Mouse (Mus musculus) liver, embryonic 16.5 days (tissue): ENCODE measurements around the gene Gm20517. TPM values are rescaled to one million over a fixed set of nuclear protein-coding genes. Genes with fewer than 3 reads are reported as not detected.
"Not testable (repeated sequence)": the region's sequence is repeated elsewhere in the genome, so short reads cannot be mapped to it uniquely, and the experiment has no call there.

Experiments used
- ATAC-seq: fragments of 200-750 bp; cut with Nextera tagmentation; 2 replicates; pipeline ENCODE4 v1.8.0; 2017; ENCODE audit warnings: low read depth, mild to moderate bottlenecking, moderate number of reproducible peaks, moderate library complexity
- H3K27ac ChIP-seq: fragments of 300-500 bp; sonication (generic); 2 replicates; pipeline ENCODE4 v1.5.1; 2014; ENCODE audit warnings: mild to moderate bottlenecking, low read length
- H3K27me3 ChIP-seq: fragments of 300-500 bp; sonication (generic); 2 replicates; pipeline ENCODE4 v1.6.1; 2014; ENCODE audit warnings: low read depth, low read length, mixed read lengths; ENCODE audit not compliant: control insufficient read depth, insufficient read depth
- H3K36me3 ChIP-seq: fragments of 300-500 bp; sonication (generic); 2 replicates; pipeline ENCODE4 v1.6.1; 2014; ENCODE audit warnings: mild to moderate bottlenecking; ENCODE audit not compliant: control insufficient read depth, insufficient read depth
- H3K4me1 ChIP-seq: fragments of 300-500 bp; sonication (generic); 2 replicates; pipeline ENCODE4 v1.6.1; 2014; ENCODE audit warnings: low read depth, low read length, mixed read lengths; ENCODE audit not compliant: control insufficient read depth
- H3K4me2 ChIP-seq: fragments of 300-500 bp; sonication (generic); 2 replicates; pipeline ENCODE4 v1.6.1; 2014; ENCODE audit warnings: low read depth, low read length, mixed read lengths
- H3K4me3 ChIP-seq: fragments of 300-500 bp; sonication (generic); 2 replicates; pipeline ENCODE4 v1.5.1; 2014; ENCODE audit warnings: low read depth, mild to moderate bottlenecking, low read length
- H3K9ac ChIP-seq: fragments of 300-500 bp; sonication (generic); 2 replicates; pipeline ENCODE4 v1.6.1; 2014; ENCODE audit warnings: low read depth, low read length
- H3K9me3 ChIP-seq: fragments of 300-500 bp; sonication (generic); replicated peaks from 2 replicates; pipeline ENCODE4 v1.6.1; 2016; ENCODE audit warnings: low read length; ENCODE audit not compliant: control insufficient read depth
- WGBS: fragments of 180-500 bp; shearing (Covaris S2); extraction: QIAGEN DNeasy Blood & Tissue Kit; methylation state at CpG from one replicate; pipeline ENCODE4 v1.1.7; 2014; ENCODE audit not compliant: insufficient replicate concordance; 5-methylcytosine and 5-hydroxymethylcytosine counted together
- polyA plus RNA-seq: library from polyadenylated mRNA; unstranded; fragments of >200 nt; fragmentation: Nextera tagmentation; extraction: Ambion mirVana; gene quantifications from 2 replicates; pipeline ENCODE4 v1.2.1, GENCODE M21; 2015

Gm20517 gene
- polyA plus RNA-seq, 1 experiment from 2014 or later: 1.1 TPM

DNA sequence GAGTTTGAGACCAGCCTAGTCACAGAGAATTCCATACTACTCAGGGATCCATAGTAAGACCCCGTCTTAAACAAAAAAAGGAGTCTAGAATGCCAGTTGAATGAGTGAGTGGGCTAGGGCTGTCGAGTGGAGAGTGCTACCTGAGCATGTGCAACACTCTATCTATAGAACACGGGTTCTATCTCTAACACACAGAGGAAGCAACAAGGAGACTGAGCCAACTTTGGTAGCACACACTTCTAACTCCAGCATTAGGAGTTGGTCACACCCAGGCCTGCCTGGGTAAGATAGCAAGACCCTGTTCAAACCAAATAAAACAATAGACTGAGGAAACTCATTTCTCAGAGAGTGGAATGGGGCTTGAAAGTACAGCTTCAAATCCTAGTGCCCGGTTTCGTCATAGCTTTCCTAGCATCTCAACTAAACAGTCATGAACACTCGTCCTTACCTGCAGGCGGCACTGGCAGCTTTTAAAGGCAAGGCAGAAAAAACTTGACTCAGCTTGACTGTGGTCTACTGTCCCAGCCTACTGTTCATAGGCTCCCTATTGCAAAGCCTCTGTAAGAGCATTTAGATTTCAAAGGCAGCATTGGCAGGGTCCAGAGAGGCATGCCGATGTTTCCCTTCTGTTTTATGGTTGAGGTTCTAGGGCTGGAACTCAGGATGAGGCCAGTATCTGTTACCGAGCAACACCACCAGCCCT lies 6.4 kb downstream of the Gm20517 start:
- no peaks in the 10 kb centered on the region for H3K9me3 ChIP-seq
- H3K27ac ChIP-seq: peak overlapping the region; percentile 94
- H3K9ac ChIP-seq: peak overlapping the region; percentile 34
- peak; percentile 99 for ATAC-seq
- H3K4me3 ChIP-seq: no peak overlapping the region
- peak overlapping the region; percentile 53 for H3K4me2 ChIP-seq
- H3K4me1 ChIP-seq: peaks cover 46% of the 10 kb centered on the region
- H3K27me3 ChIP-seq: no peaks in the 10 kb centered on the region
- 36% methylated on average over 9 of the region's 9 CpGs for WGBS
- H3K36me3 ChIP-seq: peaks cover 36% of the 10 kb centered on the region

DNA sequence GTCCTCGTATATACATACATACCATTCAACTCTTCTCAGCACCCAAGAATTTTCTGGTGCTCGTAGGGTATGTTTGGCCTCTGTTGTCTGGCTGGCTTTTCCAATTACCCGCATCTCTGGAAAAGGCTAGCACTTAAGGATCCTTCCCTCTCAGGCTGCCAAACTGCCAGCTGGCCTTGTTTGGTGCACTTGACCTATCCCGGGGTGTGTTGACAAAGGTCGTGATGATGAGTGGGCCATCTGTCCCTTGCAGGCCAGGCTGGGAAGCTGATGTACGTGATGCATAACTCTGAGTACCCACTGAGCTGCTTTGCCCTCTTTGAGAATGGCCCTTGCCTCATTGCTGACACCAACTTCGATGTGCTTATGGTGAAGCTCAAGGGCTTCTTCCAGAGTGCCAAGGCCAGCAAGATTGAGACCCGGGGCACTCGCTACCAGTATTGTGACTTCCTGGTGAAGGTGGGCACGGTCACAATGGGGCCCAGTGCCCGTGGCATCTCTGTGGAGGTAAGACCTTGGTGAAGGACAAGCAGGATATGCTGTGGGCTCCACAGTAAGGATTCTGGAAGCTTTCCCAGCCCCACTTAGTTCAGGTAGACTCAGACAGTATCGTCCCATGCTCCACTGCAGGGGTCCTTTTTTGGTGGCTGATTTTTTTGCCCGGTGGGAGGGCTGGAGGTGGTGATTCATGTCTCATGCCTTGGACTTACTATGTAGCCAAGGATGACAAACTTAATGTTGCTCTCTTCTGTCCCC lies 7.3 kb downstream of the Gm20517 start:
- Histone ChIP-seq H3K4me3 (no peak overlapping the region), H3K36me3 (peaks cover 46% of the 10 kb centered on the region), H3K27ac (peak overlapping the region; percentile 36), H3K4me2 (no peak overlapping the region), H3K9ac (no peak overlapping the region), H3K4me1 (peaks cover 40% of the 10 kb centered on the region), H3K9me3 (no peaks in the 10 kb centered on the region), H3K27me3 (no peaks in the 10 kb centered on the region)
- 85% methylated on average over 13 of the region's 13 CpGs for WGBS
- ATAC-seq: no peak

GRCm38 (mm10) chr17:47622912-47623554 lies 11.6 kb downstream of the Gm20517 start:
- Histone ChIP-seq H3K36me3 (peaks cover 51% of the 10 kb centered on the region), H3K4me1 (peaks cover 17% of the 10 kb centered on the region), H3K9ac (no peak overlapping the region), H3K27me3 (no peaks in the 10 kb centered on the region), H3K9me3 (no peaks in the 10 kb centered on the region), H3K27ac (no peak overlapping the region), H3K4me2 (no peak overlapping the region), H3K4me3 (no peak overlapping the region)
- no peak for ATAC-seq
- 91% methylated on average over 14 of the region's 14 CpGs for WGBS

GRCm38 (mm10) chr17:47624572-47624971 lies 13.2 kb downstream of the Gm20517 start:
- Histone ChIP-seq H3K4me1 (peaks cover 12% of the 10 kb centered on the region), H3K36me3 (peaks cover 42% of the 10 kb centered on the region)
- H3K4me3 ChIP-seq, H3K4me2 ChIP-seq, H3K27ac ChIP-seq, ATAC-seq, H3K9ac ChIP-seq, H3K9me3 ChIP-seq, H3K27me3 ChIP-seq: not testable (repeated sequence)
- 93% methylated on average over 5 of the region's 5 CpGs for WGBS

- ATAC-seq: no peak
Observed at GRCm38 (mm10) chr17:47625088-47625487, 13.7 kb downstream of the Gm20517 start.

DNA sequence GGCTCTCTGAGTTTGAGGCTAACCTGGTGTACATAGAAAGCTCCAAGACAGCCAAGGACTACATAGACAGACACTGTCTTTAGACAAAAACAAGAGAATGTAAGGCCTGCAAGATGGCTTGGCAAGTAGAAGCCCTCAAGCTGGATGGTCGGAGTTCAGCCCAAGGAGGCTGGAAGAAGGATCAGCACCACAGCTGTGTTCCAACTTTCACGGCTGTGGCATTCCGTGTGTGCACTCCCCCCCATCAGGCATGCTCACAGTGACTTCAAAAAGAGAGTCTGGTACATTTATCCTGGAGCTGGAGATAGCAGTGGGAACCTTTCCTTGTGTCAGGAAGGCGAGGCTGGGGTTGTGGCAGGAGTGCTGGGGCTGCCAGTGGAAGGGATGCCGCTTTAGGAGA lies 14.6 kb downstream of the Gm20517 start:
- H3K36me3 ChIP-seq: peaks cover 35% of the 10 kb centered on the region
- 92% methylated on average over 5 of the region's 5 CpGs for WGBS
- H3K27me3 ChIP-seq: no peaks in the 10 kb centered on the region
- no peak overlapping the region for H3K4me3 ChIP-seq
- H3K4me2 ChIP-seq: no peak overlapping the region
- no peak overlapping the region for H3K9ac ChIP-seq
- no peaks in the 10 kb centered on the region for H3K9me3 ChIP-seq
- H3K4me1 ChIP-seq: peaks cover 20% of the 10 kb centered on the region
- H3K27ac ChIP-seq: no peak overlapping the region
- no peak for ATAC-seq

More at GRCm38 (mm10) chr17:47625088-47625487, 13.7 kb downstream of the Gm20517 start:
- H3K9ac ChIP-seq: no peak overlapping the region
- no peak overlapping the region for H3K4me3 ChIP-seq
- H3K4me1 ChIP-seq: peaks cover 12% of the 10 kb centered on the region
- no peaks in the 10 kb centered on the region for H3K9me3 ChIP-seq
- 97% methylated on average over 2 of the region's 2 CpGs for WGBS
- H3K4me2 ChIP-seq: no peak overlapping the region
- H3K27me3 ChIP-seq: no peaks in the 10 kb centered on the region
- H3K36me3 ChIP-seq: peaks cover 38% of the 10 kb centered on the region
- H3K27ac ChIP-seq: no peak overlapping the region

DNA sequence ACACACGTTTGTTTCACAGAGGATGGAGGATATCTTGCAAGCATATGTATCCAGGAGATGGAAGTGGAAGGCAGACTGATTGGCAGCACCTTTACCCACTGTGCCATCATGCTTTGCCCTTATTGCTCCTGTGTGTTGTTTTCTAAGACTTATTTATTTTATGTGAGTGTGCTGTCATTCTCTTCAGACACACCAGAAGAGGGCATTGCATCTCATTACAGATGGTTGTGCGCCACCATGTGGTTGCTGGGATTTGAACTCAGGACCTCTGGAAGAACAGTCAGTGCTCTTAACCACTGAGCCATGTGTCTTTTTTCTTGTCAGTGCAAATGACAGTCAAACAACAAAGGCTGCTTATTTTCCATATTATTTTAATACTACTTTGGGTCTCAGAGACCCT lies 16.4 kb downstream of the Gm20517 start:
- Histone ChIP-seq H3K9me3 (no peaks in the 10 kb centered on the region), H3K4me1 (peaks cover 23% of the 10 kb centered on the region), H3K9ac (peak overlapping the region; percentile 88; the same call in 1 of the 2 replicates), H3K27me3 (no peaks in the 10 kb centered on the region), H3K27ac (peak overlapping the region; percentile 94), H3K36me3 (peaks cover 29% of the 10 kb centered on the region), H3K4me2 (peak overlapping the region; percentile 100), H3K4me3 (peak overlapping the region; percentile 82)
- no peak for ATAC-seq
- WGBS: 66% methylated on average over 2 of the region's 2 CpGs

DNA sequence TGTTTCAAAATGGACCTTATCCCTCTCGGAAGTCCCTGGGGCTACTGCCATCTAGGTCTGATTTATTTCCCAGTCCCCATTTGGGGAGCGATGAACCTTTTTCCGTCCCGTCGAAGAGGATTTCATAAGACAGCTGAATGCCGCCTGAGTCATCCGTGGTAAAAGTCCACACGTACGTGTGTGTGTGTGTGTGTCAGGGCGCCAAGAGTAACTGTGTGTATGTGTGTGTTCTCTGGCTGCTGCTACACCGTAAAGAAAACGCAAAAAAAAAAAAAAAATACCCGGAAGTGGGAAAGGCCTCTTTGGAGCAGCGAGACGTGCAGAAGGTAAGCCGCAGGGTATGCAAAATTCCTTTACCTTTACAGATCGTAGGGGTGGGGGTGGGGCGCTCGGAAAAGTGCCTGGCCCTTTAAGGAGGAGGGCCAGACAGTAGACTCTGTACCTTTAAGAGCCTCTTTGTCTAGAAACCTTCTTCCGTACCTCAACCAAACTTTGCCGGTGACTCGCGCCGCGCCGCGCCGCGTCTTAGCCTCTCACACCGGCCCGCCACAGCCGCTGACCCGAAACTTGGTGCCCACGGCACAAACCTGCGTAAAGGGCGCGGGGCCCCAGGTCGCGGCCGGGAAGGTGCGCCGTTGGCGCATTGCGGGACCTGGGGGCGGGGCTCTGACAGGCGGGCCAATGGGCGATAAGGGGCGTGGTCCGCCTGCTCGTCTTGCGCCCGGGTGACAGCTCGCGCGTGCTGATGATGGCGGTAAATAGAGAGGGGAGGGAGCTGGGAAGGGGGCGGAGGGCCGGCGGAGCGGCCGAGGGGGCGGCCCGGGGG lies 17.7 kb downstream of the Gm20517 start:
- Histone ChIP-seq H3K9me3 (no peaks in the 10 kb centered on the region), H3K4me3 (peak overlapping the region; percentile 82), H3K4me1 (peaks cover 29% of the 10 kb centered on the region), H3K4me2 (peak overlapping the region; percentile 100), H3K9ac (peak overlapping the region; percentile 88), H3K36me3 (peaks cover 16% of the 10 kb centered on the region), H3K27ac (peak overlapping the region; percentile 94), H3K27me3 (no peaks in the 10 kb centered on the region)
- peak; percentile 89 for ATAC-seq
- under 1% methylated on average over 63 of the region's 63 CpGs for WGBS
